Mouse (Mus musculus) neural tube, embryonic 14.5 days (tissue): Measurements from ENCODE around the gene Leng9. TPM values are rescaled to one million over a fixed set of nuclear protein-coding genes. Genes with fewer than 3 reads are reported as not detected.

Experiments
- ATAC-seq: fragments of 200-750 bp; cut with Nextera tagmentation; 2 replicates; pipeline ENCODE4 v1.8.0; 2017; ENCODE audit warnings: low read depth, mild to moderate bottlenecking, moderate TSS enrichment, moderate library complexity
- H3K27ac ChIP-seq: fragments of 300-500 bp; sonication (generic); 2 replicates; pipeline ENCODE4 v1.5.1; 2014; ENCODE audit warnings: low read depth, mild to moderate bottlenecking, control low read depth, low read length, moderate library complexity, mixed read lengths
- H3K27me3 ChIP-seq: fragments of 300-500 bp; sonication (generic); 2 replicates; pipeline ENCODE4 v1.6.1; 2014; ENCODE audit warnings: low read length; ENCODE audit not compliant: control insufficient read depth, insufficient read depth
- H3K36me3 ChIP-seq: fragments of 300-500 bp; sonication (generic); 2 replicates; pipeline ENCODE4 v1.6.1; 2014; ENCODE audit warnings: low read length, mixed read lengths; ENCODE audit not compliant: control insufficient read depth, insufficient read depth
- H3K4me1 ChIP-seq: fragments of 300-500 bp; sonication (generic); 2 replicates; pipeline ENCODE4 v1.6.1; 2014; ENCODE audit warnings: low read length; ENCODE audit not compliant: control insufficient read depth, insufficient read depth
- H3K4me2 ChIP-seq: fragments of 300-500 bp; sonication (generic); 2 replicates; pipeline ENCODE4 v1.6.1; 2014; ENCODE audit warnings: mild to moderate bottlenecking, low read depth, low read length, control low read depth
- H3K4me3 ChIP-seq: fragments of 300-500 bp; sonication (generic); 2 replicates; pipeline ENCODE4 v1.5.1; 2014; ENCODE audit warnings: low read depth, low read length, control low read depth, mixed read lengths
- H3K9ac ChIP-seq: fragments of 300-500 bp; sonication (generic); replicated peaks from 2 replicates; pipeline ENCODE4 v1.6.1; 2014; ENCODE audit warnings: low read depth, mild to moderate bottlenecking, control low read depth, low read length, mixed read lengths
- H3K9me3 ChIP-seq: fragments of 300-500 bp; sonication (generic); 2 replicates; pipeline ENCODE4 v1.6.1; 2016; ENCODE audit warnings: low read length; ENCODE audit not compliant: control insufficient read depth
- WGBS: fragments of 180-500 bp; shearing (Covaris S2); extraction: QIAGEN DNeasy Blood & Tissue Kit; methylation state at CpG from one replicate; pipeline ENCODE4 v1.1.7; 2014; 5-methylcytosine and 5-hydroxymethylcytosine counted together
- polyA plus RNA-seq: library from polyadenylated mRNA; unstranded; fragments of >200 nt; fragmentation: Nextera tagmentation; extraction: Ambion mirVana; gene quantifications from 2 replicates; pipeline ENCODE4 v1.2.1, GENCODE M21; 2014

Leng9 gene
- polyA plus RNA-seq, 1 experiment from 2014 or later: 4.6 TPM

DNA sequence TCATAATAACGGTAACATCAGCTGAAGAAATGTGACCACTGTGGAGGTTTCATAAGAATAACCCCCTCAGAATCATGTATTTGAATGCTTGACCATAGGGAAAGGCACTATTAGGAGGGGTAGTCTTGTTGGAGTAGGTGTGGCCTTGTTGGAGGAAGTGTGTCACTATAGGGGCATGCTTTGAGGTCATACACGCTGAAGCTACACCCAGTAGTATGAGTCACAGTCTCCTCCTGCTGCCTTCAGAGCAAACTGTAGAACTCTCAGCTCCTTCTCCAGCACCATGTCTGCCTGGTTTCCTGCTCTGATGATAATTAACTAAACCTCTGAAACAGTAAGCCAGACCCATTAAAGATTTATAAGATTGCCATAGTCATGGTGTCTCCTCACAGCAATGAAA lies 51.3 kb downstream of the Leng9 start:
- Histone ChIP-seq H3K36me3 (no peaks in the 10 kb centered on the region), H3K9ac (no peak overlapping the region), H3K4me1 (no peaks in the 10 kb centered on the region), H3K4me2 (no peak overlapping the region), H3K9me3 (no peaks in the 10 kb centered on the region), H3K27ac (no peak overlapping the region), H3K27me3 (no peaks in the 10 kb centered on the region), H3K4me3 (no peak overlapping the region)
- 77% methylated on average over 2 of the region's 2 CpGs for WGBS
- ATAC-seq: no peak

DNA sequence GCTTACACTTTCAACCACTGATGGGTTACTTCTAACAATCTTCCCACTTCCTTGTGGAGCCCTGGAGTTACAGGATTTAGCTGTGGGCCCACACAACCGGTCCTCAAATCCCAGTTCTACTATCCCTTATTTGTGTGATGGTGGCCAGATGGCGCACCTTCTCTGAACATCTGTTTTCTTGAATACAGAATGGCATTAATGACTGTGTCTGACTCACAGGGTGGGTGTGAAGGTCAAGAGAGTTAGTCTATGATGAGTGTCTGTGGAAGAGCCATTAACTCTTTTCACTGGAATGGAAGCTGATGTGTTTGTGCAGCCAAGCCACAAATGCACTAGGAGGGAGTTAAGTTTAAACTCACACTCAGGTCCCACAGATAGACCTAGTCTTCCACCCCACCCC lies 51.9 kb downstream of the Leng9 start:
- no peak overlapping the region for H3K27ac ChIP-seq
- 84% methylated on average over 2 of the region's 2 CpGs for WGBS
- H3K9ac ChIP-seq: no peak overlapping the region
- no peaks in the 10 kb centered on the region for H3K4me1 ChIP-seq
- no peak overlapping the region for H3K4me2 ChIP-seq
- no peaks in the 10 kb centered on the region for H3K36me3 ChIP-seq
- no peak overlapping the region for H3K4me3 ChIP-seq
- H3K9me3 ChIP-seq: no peaks in the 10 kb centered on the region
- no peak for ATAC-seq
- H3K27me3 ChIP-seq: no peaks in the 10 kb centered on the region

Other genes starting within 250 kb of the Leng9 start
- gene Lilra6, start 234.9 kb downstream of the Leng9 start, polyA plus RNA-seq: not detected in 2 replicates
- 2.6 and 3.2 TPM in 2 replicates for gene Lair1, start 87.2 kb downstream of the Leng9 start, polyA plus RNA-seq
- gene Ttyh1, start 31.0 kb downstream of the Leng9 start, polyA plus RNA-seq: 149 and 151 TPM in 2 replicates
- gene Leng8, start 13.3 kb downstream of the Leng9 start, polyA plus RNA-seq: 62.4 and 68.1 TPM in 2 replicates
- 3.0 and 9.8 TPM in 2 replicates for gene Cdc42ep5, start 14.5 kb upstream of the Leng9 start, polyA plus RNA-seq
- not detected in 2 replicates for gene Lilra5, start 87.4 kb upstream of the Leng9 start, polyA plus RNA-seq
- gene Ncr1, start 187.3 kb upstream of the Leng9 start, polyA plus RNA-seq: not detected in 2 replicates
- gene Gp6, start 247.4 kb upstream of the Leng9 start, polyA plus RNA-seq: not detected in 2 replicates